Mouse (Mus musculus) ES-CJ7 (cell line): ENCODE data around the gene Sfpq.

Experiments used
- DNase-seq: peaks from one replicate; pipeline ENCODE4 v3.0.0; 2011; ENCODE audit warnings: low read depth, low spot score

Sfpq gene

GRCm38 (mm10) chr4:127027228-127028190 lies 6.4 kb downstream of the Sfpq start:
- DNase-seq, result peak; percentile 88

GRCm38 (mm10) chr4:127037158-127037557 lies 16.0 kb downstream of the Sfpq start:
- DNase-seq, result no peak

- DNase-seq, result no peak
Measured at GRCm38 (mm10) chr4:127037908-127038827, 17.0 kb downstream of the Sfpq start.

GRCm38 (mm10) chr4:127038828-127039349 lies 17.8 kb downstream of the Sfpq start:
- DNase-seq, result no peak

- no peak for DNase-seq
Measured at GRCm38 (mm10) chr4:127039871-127040483, 18.9 kb downstream of the Sfpq start.

GRCm38 (mm10) chr4:127043540-127043939 lies 22.4 kb downstream of the Sfpq start:
- no peak for DNase-seq

- DNase-seq, result no peak
Measured at GRCm38 (mm10) chr4:127051121-127051520, 30.0 kb downstream of the Sfpq start.

GRCm38 (mm10) chr4:127053071-127053470 lies 31.9 kb downstream of the Sfpq start:
- no peak for DNase-seq

GRCm38 (mm10) chr4:127054522-127055198 lies 33.5 kb downstream of the Sfpq start:
- DNase-seq, result no peak

GRCm38 (mm10) chr4:127060585-127061290 lies 39.6 kb downstream of the Sfpq start, which contains the start of gene Zmym1:
Gene Zmym1 (minus strand): TSS chr4:127061152.
- DNase-seq, result peak; percentile 90

- DNase-seq, result peak; percentile 84
Measured at GRCm38 (mm10) chr4:127064051-127064450, 42.9 kb downstream of the Sfpq start.

GRCm38 (mm10) chr4:127074915-127075314 lies 53.8 kb downstream of the Sfpq start:
- DNase-seq, result peak; percentile 73

GRCm38 (mm10) chr4:127076875-127077548 lies 55.9 kb downstream of the Sfpq start, which contains the start of gene Zmym6:
Gene Zmym6 (plus strand): TSS chr4:127077383.
- DNase-seq, result peak; percentile 98

GRCm38 (mm10) chr4:127080806-127081205 lies 59.7 kb downstream of the Sfpq start:
- peak; percentile 38 for DNase-seq

- no peak for DNase-seq
Measured at GRCm38 (mm10) chr4:127083131-127083530, 62.0 kb downstream of the Sfpq start.

- no peak for DNase-seq
Measured at GRCm38 (mm10) chr4:127085761-127086160, 64.6 kb downstream of the Sfpq start.
